Mouse (Mus musculus) limb, embryonic 13.5 days (tissue): Measurements from ENCODE around the gene Cep97. TPM values are rescaled to one million over a fixed set of nuclear protein-coding genes. Genes with fewer than 3 reads are reported as not detected.

Source experiments
- ATAC-seq: fragments of 200-750 bp; cut with Nextera tagmentation; 2 replicates; pipeline ENCODE4 v1.8.0; 2017; ENCODE audit warnings: low read depth, moderate number of reproducible peaks, moderate TSS enrichment; ENCODE audit not compliant: low FRiP score
- H3K27ac ChIP-seq: fragments of 300-500 bp; sonication (generic); 2 replicates; pipeline ENCODE4 v1.5.1; 2015; ENCODE audit warnings: inconsistent platforms, mild to moderate bottlenecking, moderate library complexity
- H3K27me3 ChIP-seq: fragments of 300-500 bp; sonication (generic); 2 replicates; pipeline ENCODE4 v1.6.1; 2015; ENCODE audit warnings: mild to moderate bottlenecking, inconsistent platforms
- H3K36me3 ChIP-seq: fragments of 300-500 bp; sonication (generic); 2 replicates; pipeline ENCODE4 v1.6.1; 2015; ENCODE audit warnings: inconsistent platforms, mild to moderate bottlenecking, moderate library complexity
- H3K4me1 ChIP-seq: fragments of 300-500 bp; sonication (generic); 2 replicates; pipeline ENCODE4 v1.6.1; 2015; ENCODE audit warnings: inconsistent platforms
- H3K4me2 ChIP-seq: fragments of 300-500 bp; sonication (generic); replicated peaks from 2 replicates; pipeline ENCODE4 v1.6.1; 2015; ENCODE audit warnings: inconsistent platforms, mild to moderate bottlenecking, moderate library complexity
- H3K4me3 ChIP-seq: fragments of 300-500 bp; sonication (generic); 2 replicates; pipeline ENCODE4 v1.5.1; 2015; ENCODE audit warnings: moderate library complexity, mild to moderate bottlenecking, inconsistent platforms
- H3K9ac ChIP-seq: fragments of 300-500 bp; sonication (generic); 2 replicates; pipeline ENCODE4 v1.6.1; 2015; ENCODE audit warnings: mild to moderate bottlenecking, inconsistent platforms
- H3K9me3 ChIP-seq: fragments of 300-500 bp; sonication (generic); 2 replicates; pipeline ENCODE4 v1.6.1; 2016; ENCODE audit warnings: inconsistent platforms
- WGBS: fragments of 180-500 bp; shearing (Covaris S2); methylation state at CpG from one replicate; pipeline ENCODE4 v1.1.7; 2015; 5-methylcytosine and 5-hydroxymethylcytosine counted together
- polyA plus RNA-seq: library from polyadenylated mRNA; unstranded; fragments of >200 nt; fragmentation: Nextera tagmentation; extraction: Ambion mirVana; gene quantifications from 2 replicates; pipeline ENCODE4 v1.2.1, GENCODE M21; 2015

Cep97 gene
- polyA plus RNA-seq, 1 experiment from 2014 or later: 10.9 TPM

GRCm38 (mm10) chr16:55894893-55895650 lies 39.6 kb downstream of the Cep97 start, which contains the start of gene Nxpe3:
Gene Nxpe3 (minus strand): TSS chr16:55895285.
- Histone ChIP-seq H3K4me2 (peak within 1 kb of the TSS; percentile 90), H3K27me3 (no peaks in the 10 kb centered on the region), H3K9me3 (no peaks in the 10 kb centered on the region), H3K4me1 (peaks cover 15% of the 10 kb centered on the region), H3K4me3 (peak within 1 kb of the TSS; percentile 72), H3K9ac (peak within 1 kb of the TSS; percentile 80), H3K36me3 (no peaks in the 10 kb centered on the region), H3K27ac (peak within 1 kb of the TSS; percentile 61; the same call in 1 of the 2 replicates)
- WGBS: under 1% methylated on average over 59 of the region's 74 CpGs
- peak; percentile 93 for ATAC-seq

DNA sequence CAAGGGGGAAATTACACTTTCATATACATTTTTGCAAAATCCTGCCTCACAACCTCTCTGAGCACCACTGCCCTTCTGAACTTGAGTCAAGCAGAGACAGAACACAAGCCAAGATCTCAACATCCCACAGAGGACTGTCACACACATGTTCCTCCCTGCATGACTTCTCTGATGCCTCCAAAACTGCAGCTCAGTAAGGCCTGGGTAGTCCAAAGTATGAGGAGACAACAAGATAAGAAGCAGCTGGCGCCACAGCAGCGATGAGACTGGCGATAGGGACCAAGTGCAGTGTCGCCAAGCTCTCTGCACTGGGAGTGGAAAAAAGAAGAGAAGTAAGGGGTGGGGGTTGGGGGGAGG lies 40.1 kb downstream of the Cep97 start:
- 0% methylated on average over 4 of the region's 4 CpGs for WGBS
- H3K9me3 ChIP-seq: no peaks in the 10 kb centered on the region
- H3K9ac ChIP-seq: peak overlapping the region; percentile 80
- ATAC-seq: no peak
- H3K27me3 ChIP-seq: no peaks in the 10 kb centered on the region
- peak overlapping the region; percentile 90 for H3K4me2 ChIP-seq
- peak overlapping the region; percentile 72 for H3K4me3 ChIP-seq
- H3K4me1 ChIP-seq: peaks cover 15% of the 10 kb centered on the region
- no peaks in the 10 kb centered on the region for H3K36me3 ChIP-seq
- H3K27ac ChIP-seq: no peak overlapping the region

DNA sequence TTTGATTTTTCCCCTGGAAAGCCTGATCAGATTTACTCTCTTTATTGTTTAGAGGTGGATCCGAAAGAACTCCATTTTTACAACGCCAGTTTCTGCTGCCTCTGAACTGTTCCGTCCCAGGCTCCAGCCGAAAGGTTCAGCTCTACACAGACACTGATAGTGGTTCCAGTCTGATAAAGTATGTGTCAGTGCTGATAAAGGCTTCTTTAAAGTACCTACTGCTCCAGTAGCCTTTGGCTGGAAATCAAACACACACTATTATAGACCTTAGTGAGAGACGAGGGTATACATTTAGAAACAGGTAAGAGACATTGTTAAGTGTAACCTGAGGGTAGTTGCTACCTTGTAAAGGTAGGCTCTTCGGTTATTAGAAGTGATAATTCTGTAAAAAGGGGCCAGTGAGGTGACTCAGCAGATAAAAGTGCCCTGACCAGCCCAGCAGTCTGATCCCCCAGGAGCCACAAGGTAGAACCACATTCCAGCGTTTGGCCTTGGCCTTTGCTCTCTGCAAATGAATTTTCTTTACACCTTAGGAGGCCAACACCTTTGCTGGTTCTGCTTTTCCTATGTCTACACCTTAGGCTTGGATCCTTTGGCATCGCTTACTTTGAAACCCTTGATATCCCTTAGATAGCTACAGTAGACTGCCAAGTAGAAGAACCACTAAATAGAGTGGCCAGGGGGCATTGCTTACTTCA lies 41.1 kb downstream of the Cep97 start:
- Histone ChIP-seq H3K9ac (no peak overlapping the region), H3K9me3 (no peaks in the 10 kb centered on the region), H3K27ac (no peak overlapping the region), H3K4me3 (no peak overlapping the region), H3K36me3 (peaks cover 5% of the 10 kb centered on the region; the same call in 1 of the 2 replicates), H3K4me1 (peaks cover 15% of the 10 kb centered on the region), H3K4me2 (peak overlapping the region; percentile 90; the same call in 1 of the 2 replicates), H3K27me3 (no peaks in the 10 kb centered on the region)
- WGBS: 73% methylated on average over 8 of the region's 8 CpGs
- no peak for ATAC-seq

DNA sequence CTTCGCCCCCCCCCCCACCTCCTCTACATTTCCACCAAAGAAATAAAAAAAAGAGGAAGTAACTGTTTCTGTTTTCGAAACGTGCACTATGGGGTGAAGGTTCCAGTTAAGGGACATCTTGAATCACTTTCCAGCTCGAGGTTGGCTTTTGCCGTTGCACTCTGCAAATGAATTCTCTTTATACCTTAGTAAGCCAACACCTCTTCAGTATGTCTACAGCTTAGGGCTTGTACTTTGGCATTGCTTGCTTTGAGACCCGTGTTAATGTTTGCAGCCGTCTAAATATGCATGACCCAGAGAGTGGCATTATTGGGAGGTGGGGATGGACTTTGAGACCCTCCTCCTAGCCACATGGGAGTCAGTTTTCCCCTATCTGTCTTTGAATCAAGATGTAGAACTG lies 42.2 kb downstream of the Cep97 start:
- H3K4me3 ChIP-seq: no peak overlapping the region
- ATAC-seq: no peak
- no peak overlapping the region for H3K4me2 ChIP-seq
- H3K36me3 ChIP-seq: peaks cover 12% of the 10 kb centered on the region
- H3K9ac ChIP-seq: no peak overlapping the region
- H3K4me1 ChIP-seq: peaks cover 15% of the 10 kb centered on the region
- no peaks in the 10 kb centered on the region for H3K27me3 ChIP-seq
- H3K27ac ChIP-seq: no peak overlapping the region
- 44% methylated on average over 7 of the region's 7 CpGs for WGBS
- H3K9me3 ChIP-seq: no peaks in the 10 kb centered on the region

GRCm38 (mm10) chr16:55891346-55891745 lies 43.3 kb downstream of the Cep97 start:
- Histone ChIP-seq H3K27me3 (no peaks in the 10 kb centered on the region), H3K9ac (no peak overlapping the region), H3K4me1 (peaks cover 15% of the 10 kb centered on the region), H3K4me3 (no peak overlapping the region), H3K27ac (no peak overlapping the region), H3K4me2 (no peak overlapping the region), H3K9me3 (no peaks in the 10 kb centered on the region), H3K36me3 (peaks cover 12% of the 10 kb centered on the region)
- 94% methylated on average over 7 of the region's 7 CpGs for WGBS
- no peak for ATAC-seq

DNA sequence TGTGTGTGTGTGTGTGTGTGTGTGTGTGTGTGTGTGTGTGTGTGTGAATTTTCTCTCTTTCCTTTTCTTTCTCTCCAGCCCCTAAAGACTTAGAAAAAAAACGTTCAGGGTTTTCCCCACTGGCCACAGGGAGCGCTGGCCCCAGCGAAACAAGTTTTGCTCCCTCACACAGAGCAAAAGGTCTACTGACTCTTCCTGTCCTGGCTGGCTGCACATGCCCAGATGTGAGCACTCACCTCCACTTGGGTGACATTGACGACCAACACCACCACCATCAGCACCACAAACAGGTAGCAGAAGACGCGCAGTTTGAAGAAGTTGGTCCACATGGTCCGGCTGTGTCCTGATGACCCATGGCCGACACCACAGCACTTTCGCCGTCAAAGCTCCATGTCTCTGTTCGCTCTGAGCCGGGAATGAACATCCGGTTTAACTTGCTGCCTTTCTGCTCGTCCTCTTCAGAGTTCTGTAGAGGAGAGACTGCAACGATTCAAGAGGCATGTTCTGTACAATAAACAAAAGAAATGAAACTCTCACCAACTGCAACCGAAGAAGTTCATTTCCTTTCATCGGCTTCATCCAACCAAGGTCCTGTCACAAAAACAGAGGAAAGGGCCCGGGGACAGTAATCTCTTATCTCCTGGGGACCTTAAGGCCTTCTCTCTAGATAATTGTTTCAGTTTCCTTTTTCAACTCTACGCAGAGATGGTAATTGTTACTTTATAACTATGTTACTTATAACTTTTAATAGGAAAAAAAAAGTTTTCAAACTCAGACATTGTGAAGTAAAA lies 44.1 kb downstream of the Cep97 start:
- Histone ChIP-seq H3K27ac (no peak overlapping the region), H3K4me2 (no peak overlapping the region), H3K27me3 (no peaks in the 10 kb centered on the region), H3K4me3 (no peak overlapping the region), H3K9ac (no peak overlapping the region), H3K36me3 (peaks cover 12% of the 10 kb centered on the region), H3K9me3 (no peaks in the 10 kb centered on the region), H3K4me1 (peaks cover 12% of the 10 kb centered on the region)
- WGBS: 86% methylated on average over 19 of the region's 19 CpGs
- no peak for ATAC-seq

DNA sequence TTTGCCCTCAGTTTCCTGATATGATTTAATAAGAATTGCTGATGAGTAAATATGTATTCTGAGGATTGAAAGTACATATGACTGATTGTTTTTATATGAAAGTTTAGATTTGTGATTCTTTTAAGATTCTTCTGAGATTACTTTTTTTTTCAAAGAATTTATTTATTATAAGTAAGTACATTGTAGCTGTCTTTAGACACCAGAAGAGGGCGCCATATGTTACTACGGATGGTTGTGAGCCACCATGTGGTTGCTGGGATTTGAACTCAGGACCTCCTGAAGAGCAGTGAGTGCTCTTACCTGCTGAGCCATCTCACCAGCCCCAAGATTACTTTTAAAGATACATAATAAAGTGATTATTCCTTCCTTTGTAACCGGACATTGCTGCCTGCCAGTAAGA lies 45.2 kb downstream of the Cep97 start:
- Histone ChIP-seq H3K9me3 (no peaks in the 10 kb centered on the region), H3K27ac (no peak overlapping the region), H3K4me1 (peaks cover 9% of the 10 kb centered on the region), H3K4me3 (no peak overlapping the region), H3K36me3 (peaks cover 17% of the 10 kb centered on the region), H3K4me2 (no peak overlapping the region), H3K9ac (no peak overlapping the region), H3K27me3 (no peaks in the 10 kb centered on the region)
- no peak for ATAC-seq
- 84% methylated on average over 3 of the region's 3 CpGs for WGBS

DNA sequence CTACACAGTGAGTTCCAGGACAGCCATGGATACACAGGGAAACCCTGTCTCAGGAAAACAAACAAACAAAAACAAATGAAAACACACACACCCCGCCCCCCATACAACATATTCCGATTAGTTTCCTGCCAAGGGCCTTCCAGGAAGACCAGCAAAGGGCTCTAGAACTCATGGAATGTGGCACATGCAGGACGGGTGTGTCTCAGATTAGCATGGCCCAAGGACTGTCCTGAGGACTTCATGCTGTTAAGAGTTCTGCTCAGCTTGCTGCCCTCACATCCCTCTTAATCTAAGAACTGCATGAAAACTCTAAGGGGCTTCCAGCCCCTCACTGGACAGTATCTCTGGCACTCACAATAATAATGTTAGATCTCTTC lies 46.1 kb downstream of the Cep97 start:
- Histone ChIP-seq H3K27me3 (no peaks in the 10 kb centered on the region), H3K27ac (no peak overlapping the region), H3K36me3 (peaks cover 17% of the 10 kb centered on the region), H3K4me3 (no peak overlapping the region), H3K4me1 (peaks cover under 1% of the 10 kb centered on the region; the same call in 1 of the 2 replicates), H3K9ac (no peak overlapping the region), H3K9me3 (no peaks in the 10 kb centered on the region), H3K4me2 (no peak overlapping the region)
- no peak for ATAC-seq
- WGBS: 82% methylated on average over 3 of the region's 3 CpGs

GRCm38 (mm10) chr16:55887814-55888583 lies 46.7 kb downstream of the Cep97 start:
- Histone ChIP-seq H3K9me3 (no peaks in the 10 kb centered on the region), H3K27me3 (no peaks in the 10 kb centered on the region), H3K27ac (no peak overlapping the region), H3K4me1 (no peaks in the 10 kb centered on the region), H3K4me3 (no peak overlapping the region), H3K4me2 (no peak overlapping the region), H3K9ac (no peak overlapping the region), H3K36me3 (peaks cover 17% of the 10 kb centered on the region)
- WGBS: 63% methylated on average over 7 of the region's 7 CpGs
- no peak for ATAC-seq

- Histone ChIP-seq H3K4me3 (no peak overlapping the region), H3K27ac (no peak overlapping the region), H3K4me2 (no peak overlapping the region), H3K9me3 (no peaks in the 10 kb centered on the region), H3K9ac (no peak overlapping the region), H3K4me1 (no peaks in the 10 kb centered on the region), H3K36me3 (peaks cover 17% of the 10 kb centered on the region), H3K27me3 (no peaks in the 10 kb centered on the region)
- no peak for ATAC-seq
- WGBS: 72% methylated on average over 11 of the region's 11 CpGs
Observed at GRCm38 (mm10) chr16:55884246-55884645, 50.4 kb downstream of the Cep97 start.

GRCm38 (mm10) chr16:55876025-55876424 lies 58.6 kb downstream of the Cep97 start:
- 68% methylated on average over 6 of the region's 6 CpGs for WGBS
- Histone ChIP-seq H3K36me3 (no peaks in the 10 kb centered on the region), H3K4me2 (no peak overlapping the region), H3K4me1 (no peaks in the 10 kb centered on the region), H3K27me3 (no peaks in the 10 kb centered on the region), H3K27ac (no peak overlapping the region), H3K9ac (no peak overlapping the region), H3K4me3 (no peak overlapping the region), H3K9me3 (no peaks in the 10 kb centered on the region)
- ATAC-seq: no peak
